Mouse (Mus musculus): ENCODE measurements at regions not wholly inside any gene's neighbourhood (a gene's known extent, or its start where the extent isn't known, plus 50 kb on each side); places are given as distances from the start of the nearest gene placed in this dataset.

- peak in 1 of 2 experiments; percentile 13 for DNase-seq (ENCODE audit: low spot score in 2 of 2)
Observed at GRCm38 (mm10) chr13:69867296-69868065, 65.3 kb downstream of the Med10 start.

DNA sequence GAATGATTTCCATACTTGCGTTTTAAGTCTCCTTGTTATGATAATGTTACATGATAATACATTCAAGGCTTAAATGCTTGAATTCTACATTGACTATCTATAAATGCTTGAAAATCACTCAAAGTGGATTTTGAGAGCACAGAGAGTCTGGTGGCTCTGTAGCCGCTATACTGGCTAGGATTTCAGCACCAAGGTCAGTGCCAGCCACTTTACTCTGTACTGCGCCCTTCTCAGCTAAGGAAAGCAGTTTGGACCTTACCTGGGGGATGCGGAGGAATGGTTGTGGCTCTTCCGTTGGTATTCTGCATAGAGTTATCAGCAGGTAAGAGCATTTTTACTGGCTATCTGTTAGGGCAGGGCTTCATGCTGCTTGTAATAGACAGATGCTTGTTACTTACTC, 94.3 kb downstream of the Med10 start:
- peak in 1 of 2 experiments; percentile 24 for DNase-seq (ENCODE audit: low spot score in 2 of 2)

- no peak for DNase-seq (ENCODE audit: low spot score in 2 of 2)
Observed at GRCm38 (mm10) chr13:69901139-69901538, 98.9 kb downstream of the Med10 start.

- DNase-seq (ENCODE audit: low spot score in 2 of 2), result no peak
Observed at GRCm38 (mm10) chr13:69906802-69907537, 104.8 kb downstream of the Med10 start.

GRCm38 (mm10) chr13:69915796-69916195, 113.6 kb downstream of the Med10 start:
- DNase-seq (ENCODE audit: low spot score in 2 of 2), result no peak

GRCm38 (mm10) chr13:69932695-69933550, 130.7 kb downstream of the Med10 start:
- no peak for DNase-seq (ENCODE audit: low spot score in 2 of 2)

DNA sequence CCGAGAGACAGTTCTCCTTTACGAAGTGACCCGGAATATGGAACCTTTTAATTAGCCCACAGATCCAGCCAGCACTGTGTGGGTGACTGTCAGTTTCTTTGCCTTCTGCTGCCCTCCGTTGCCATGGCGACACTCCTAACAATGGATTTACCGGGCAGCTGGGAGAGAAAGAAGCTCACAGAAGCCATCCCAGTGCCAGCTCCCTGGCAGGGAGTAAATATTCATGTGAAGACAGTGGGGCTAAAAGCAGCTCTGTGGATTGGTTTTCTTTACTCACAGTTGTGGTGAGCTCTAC, 131.3 kb downstream of the Med10 start:
- DNase-seq (ENCODE audit: low spot score in 2 of 2), result no peak

DNA sequence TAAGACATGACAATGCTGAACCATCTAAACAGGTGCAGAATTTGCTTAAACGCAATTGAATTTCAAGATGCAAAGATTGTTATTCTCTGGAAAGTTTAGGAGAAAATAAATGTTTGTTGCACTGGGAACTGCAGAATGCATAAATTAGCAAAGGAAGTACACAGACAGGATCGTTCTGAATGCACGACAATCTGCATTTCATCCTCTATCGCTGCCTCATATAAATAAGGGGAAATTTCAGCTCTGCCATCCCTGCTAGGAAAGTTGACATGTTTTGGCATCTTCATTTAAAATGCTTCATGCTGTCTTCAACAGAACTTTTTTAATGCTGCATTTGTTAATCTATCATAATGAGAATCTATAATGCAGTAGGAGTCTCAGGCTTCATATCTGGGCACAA, 137.6 kb downstream of the Med10 start:
- no peak for DNase-seq (ENCODE audit: low spot score in 2 of 2)

DNA sequence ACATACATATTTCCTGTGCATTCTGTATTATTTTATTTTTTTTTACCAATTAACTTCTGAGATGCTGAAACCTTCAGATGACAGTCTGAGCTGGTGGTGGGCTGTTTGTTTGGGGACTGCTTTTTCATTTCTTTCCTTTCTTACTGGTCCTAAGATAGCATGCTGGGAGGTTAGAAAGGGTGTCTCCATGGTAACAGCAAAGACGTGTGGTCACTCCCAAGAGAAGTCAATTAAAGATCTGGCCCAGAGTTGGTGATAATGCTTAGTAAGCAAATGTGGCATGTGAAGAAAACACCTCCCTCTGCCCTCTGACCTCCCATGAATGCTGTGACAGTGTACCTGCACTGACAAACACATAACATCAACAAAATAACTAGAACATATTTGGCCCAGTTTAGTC, 142.5 kb downstream of the Med10 start:
- DNase-seq (ENCODE audit: low spot score in 2 of 2), result no peak

- DNase-seq (ENCODE audit: low spot score in 2 of 2), result no peak
Observed at GRCm38 (mm10) chr13:69946615-69947014, 144.4 kb downstream of the Med10 start.

GRCm38 (mm10) chr13:69952061-69952460, 149.9 kb downstream of the Med10 start:
- DNase-seq (ENCODE audit: low spot score in 2 of 2), result no peak

- DNase-seq (ENCODE audit: low spot score in 2 of 2), result no peak
Observed at GRCm38 (mm10) chr13:69954171-69954570, 152.0 kb downstream of the Med10 start.

DNA sequence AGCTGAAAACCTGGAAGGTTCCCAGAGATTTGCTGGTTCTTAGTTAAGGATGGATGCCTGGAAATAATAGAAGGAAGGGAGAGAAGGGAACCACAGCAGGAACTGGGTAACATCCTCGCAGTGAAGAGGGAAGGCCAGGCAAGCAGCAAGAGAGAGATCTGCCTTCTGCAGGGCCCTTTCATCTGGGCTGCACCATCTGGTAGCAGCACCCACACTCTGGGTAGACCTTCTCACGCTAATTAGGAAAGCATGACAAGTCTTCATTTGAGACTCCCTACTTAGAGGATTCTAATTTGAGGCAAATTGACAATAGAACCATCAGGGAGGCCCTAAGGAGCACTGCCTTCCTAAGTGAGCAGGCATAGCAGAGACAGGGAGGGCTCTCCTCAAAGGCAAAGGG, 153.3 kb downstream of the Med10 start:
- DNase-seq (ENCODE audit: low spot score in 2 of 2), result no peak

DNA sequence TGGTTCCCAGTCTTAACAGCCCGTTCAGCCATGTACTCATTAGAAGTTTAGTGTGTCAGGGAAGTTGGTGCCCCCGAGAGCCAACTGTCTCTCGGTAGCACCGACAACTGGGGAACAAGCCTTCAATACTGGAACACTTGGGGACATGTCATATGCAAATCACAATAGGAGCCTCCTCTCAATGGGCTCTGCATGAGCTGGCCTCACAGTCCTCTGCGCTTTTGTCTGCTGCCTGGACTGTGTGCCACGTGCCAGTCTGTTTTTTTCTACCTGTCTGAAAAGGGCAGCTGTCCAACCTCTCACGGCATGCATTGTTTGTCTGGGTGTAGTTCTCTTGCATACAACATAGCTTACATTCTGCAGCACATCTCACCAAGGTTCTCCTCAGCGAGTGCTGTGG, 161.7 kb downstream of the Med10 start:
- DNase-seq (ENCODE audit: low spot score in 2 of 2), result no peak

DNA sequence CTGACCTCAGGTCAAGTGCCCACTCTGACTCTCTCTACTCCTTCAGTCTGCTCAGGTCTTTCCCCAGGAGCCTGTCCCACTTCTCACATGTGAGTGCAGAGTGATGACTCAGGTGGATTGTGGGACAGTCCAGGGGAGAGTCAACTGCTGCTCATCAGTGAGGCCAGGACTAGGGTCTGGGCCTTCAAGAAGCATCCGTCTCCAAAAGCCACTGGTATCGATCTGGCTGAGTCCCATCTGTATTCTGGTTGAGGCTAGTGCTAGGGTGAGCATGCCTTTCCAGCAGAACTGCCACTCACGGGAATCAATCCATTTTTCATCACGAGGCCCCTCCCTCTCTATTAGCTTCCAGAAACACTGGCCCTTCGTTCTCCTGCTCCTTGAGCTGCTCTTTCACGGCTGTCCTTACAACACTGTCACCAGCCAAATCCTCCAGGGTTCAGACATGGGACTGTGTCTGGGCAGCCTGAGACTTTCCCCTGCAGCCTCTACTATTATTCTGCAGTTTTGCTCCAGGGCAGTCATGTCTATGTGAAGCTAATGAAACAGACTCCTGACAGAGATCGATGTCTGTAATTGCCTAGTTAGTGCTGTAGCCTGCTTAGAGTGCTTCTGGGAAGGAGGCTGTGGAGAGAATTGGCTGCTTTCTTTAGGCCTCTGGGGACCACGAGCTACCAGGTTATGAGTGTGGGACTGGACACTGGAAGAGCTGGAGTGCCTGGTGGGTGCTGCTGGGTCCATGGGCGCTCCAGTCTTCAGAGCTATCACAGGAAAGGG, 169.3 kb downstream of the Med10 start:
- DNase-seq (ENCODE audit: low spot score in 2 of 2), result no peak

- no peak for DNase-seq (ENCODE audit: low spot score in 2 of 2)
Observed at GRCm38 (mm10) chr13:69974835-69975234, 172.6 kb downstream of the Med10 start.

DNA sequence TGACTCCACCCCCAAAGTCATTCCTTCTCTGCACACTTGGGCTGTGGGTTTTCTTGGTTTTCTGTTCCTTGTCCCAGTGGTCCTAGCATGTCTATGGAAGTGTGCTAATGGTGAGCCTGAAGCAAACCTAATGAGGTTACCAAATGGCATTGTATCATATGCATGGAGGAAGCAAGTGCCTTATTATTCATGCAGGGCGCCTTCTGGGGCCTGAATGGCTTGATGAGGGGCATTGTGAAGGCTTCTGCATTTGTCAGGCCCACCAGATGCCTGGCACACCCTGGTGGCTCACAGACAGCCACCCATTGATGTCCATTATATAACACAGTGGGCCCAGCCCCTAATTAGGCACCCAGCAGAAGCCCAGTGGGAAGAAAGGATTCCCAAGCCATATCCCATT, 182.0 kb downstream of the Med10 start:
- DNase-seq (ENCODE audit: low spot score in 2 of 2), result no peak

DNA sequence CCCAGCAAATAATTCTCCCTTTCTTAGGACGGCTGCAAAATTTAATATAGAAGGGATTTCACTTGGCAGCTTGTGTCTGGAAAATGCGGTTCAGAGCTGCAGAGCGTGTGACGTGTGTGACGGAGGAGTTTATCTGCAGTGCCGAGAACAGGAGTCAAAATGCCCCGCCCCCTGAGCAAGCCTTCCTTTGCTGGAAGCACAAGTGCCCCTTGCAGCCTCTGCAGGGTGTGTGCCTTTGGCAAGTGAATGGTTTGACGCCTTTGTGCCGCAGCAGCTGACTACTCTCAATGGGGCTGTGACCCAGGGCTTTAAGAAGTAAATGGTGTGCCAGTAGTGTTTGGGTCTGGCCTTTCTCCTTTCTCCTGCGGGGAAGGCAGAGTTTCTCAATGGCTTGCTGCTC, 185.0 kb downstream of the Med10 start:
- peak in 1 of 2 experiments; percentile 43 for DNase-seq (ENCODE audit: low spot score in 2 of 2)

DNA sequence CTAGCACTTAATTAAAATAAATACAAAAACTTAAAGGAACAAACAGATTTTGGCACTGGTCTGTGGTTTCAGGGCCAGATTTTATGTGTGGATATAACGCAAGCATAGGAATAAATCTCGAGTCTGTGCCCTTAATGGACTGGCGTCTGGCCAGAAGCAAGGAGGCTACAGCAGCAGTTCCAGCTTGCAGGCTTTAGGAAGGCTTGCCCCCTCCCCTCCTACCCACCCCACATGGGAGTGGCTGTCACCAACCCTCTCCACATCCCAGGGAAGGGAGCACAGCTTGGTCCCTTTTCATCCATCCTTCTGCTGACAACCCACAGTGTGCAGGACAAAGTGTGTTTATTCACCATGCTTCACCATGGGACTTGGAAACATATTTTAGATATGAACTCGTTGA, 186.1 kb downstream of the Med10 start:
- no peak for DNase-seq (ENCODE audit: low spot score in 2 of 2)

GRCm38 (mm10) chr13:69991253-69991891, 189.2 kb downstream of the Med10 start:
- DNase-seq (ENCODE audit: low spot score in 2 of 2), result peak; percentile 42 to 52

DNA sequence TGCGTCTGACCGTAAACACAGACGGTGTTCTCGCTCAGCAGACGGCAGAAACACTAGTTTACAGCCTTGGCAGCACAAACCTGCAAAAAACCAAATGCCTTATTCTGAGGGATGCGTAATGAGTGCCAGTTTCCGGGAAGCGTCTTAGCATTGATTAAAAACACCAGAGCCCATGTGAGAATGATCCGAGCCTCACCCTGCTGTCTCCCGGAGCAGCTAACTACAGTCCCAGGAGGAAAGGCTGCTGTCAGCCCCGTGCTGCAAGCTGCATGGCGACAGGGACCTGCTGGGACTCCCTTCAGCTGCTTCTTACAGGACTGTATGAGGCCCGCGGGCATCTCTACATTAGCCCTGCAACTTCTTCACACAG, 189.7 kb downstream of the Med10 start:
- DNase-seq (ENCODE audit: low spot score in 2 of 2), result no peak

Data from gastrocnemius, postnatal 4 days (tissue).